Mouse (Mus musculus) heart, adult 2 months (tissue): ENCODE measurements around the gene Ell2.

Experiments used
- CTCF ChIP-seq: fragments of 200-600 bp; IDR thresholded peaks from 2 replicates; pipeline ENCODE4 v1.8.1; 2022; ENCODE audit warnings: antibody characterized with exemption, mild to moderate bottlenecking, moderate library complexity
- POLR2A ChIP-seq: fragments of 200-500 bp; IDR thresholded peaks from 2 replicates; pipeline ENCODE4 v1.6.1; 2011; ENCODE audit warnings: mild to moderate bottlenecking, low read depth, low read length, control low read depth; ENCODE audit not compliant: insufficient read depth

GRCm38 (mm10) chr13:75745328-75745727 is 38.8 kb downstream of the Ell2 start:
- no peak for TF ChIP-seq POLR2A
- no peak for TF ChIP-seq CTCF
